Mouse (Mus musculus) forebrain, postnatal 0 days (tissue): ENCODE results near the gene Daw1. TPM values are rescaled to one million over a fixed set of nuclear protein-coding genes. Genes with fewer than 3 reads are reported as not detected.

Experiments
- ATAC-seq: fragments of 200-750 bp; cut with Nextera tagmentation; 2 replicates; pipeline ENCODE4 v1.8.0; 2017; ENCODE audit warnings: mild to moderate bottlenecking, moderate library complexity
- DNase-seq: peaks from one replicate; pipeline ENCODE4 v3.0.0-alpha.2; 2015
- H3K27ac ChIP-seq: fragments of 300-500 bp; sonication (generic); 2 replicates; pipeline ENCODE4 v1.5.1; 2014; ENCODE audit warnings: low read depth, mild to moderate bottlenecking, antibody characterized with exemption, low read length, moderate library complexity, mixed read lengths
- H3K27me3 ChIP-seq: fragments of 300-500 bp; sonication (generic); 2 replicates; pipeline ENCODE4 v1.6.1; 2014; ENCODE audit warnings: mild to moderate bottlenecking, low read length, mixed read lengths; ENCODE audit not compliant: insufficient read depth
- H3K36me3 ChIP-seq: fragments of 300-500 bp; sonication (generic); 2 replicates; pipeline ENCODE4 v1.6.1; 2014; ENCODE audit warnings: mild to moderate bottlenecking, moderate library complexity; ENCODE audit not compliant: insufficient read depth
- H3K4me1 ChIP-seq: fragments of 300-500 bp; sonication (generic); 2 replicates; pipeline ENCODE4 v1.6.1; 2014; ENCODE audit warnings: antibody characterized with exemption; ENCODE audit not compliant: insufficient read depth
- H3K4me2 ChIP-seq: fragments of 300-500 bp; sonication (generic); 2 replicates; pipeline ENCODE4 v1.6.1; 2014; ENCODE audit warnings: low read depth, mild to moderate bottlenecking, moderate library complexity
- H3K4me3 ChIP-seq: fragments of 300-500 bp; sonication (generic); 2 replicates; pipeline ENCODE4 v1.5.1; 2014; ENCODE audit warnings: low read depth, low read length, mixed read lengths
- H3K9ac ChIP-seq: fragments of 300-500 bp; sonication (generic); 2 replicates; pipeline ENCODE4 v1.6.1; 2014; ENCODE audit warnings: mild to moderate bottlenecking
- H3K9me3 ChIP-seq: fragments of 300-500 bp; sonication (generic); 2 replicates; pipeline ENCODE4 v1.6.1; 2016; ENCODE audit warnings: low read length
- CTCF ChIP-seq: sonication (generic); IDR thresholded peaks from 2 replicates; pipeline ENCODE4 v1.5.1; 2016; ENCODE audit warnings: antibody characterized with exemption, control low read depth, low read depth
- WGBS: fragments of 180-500 bp; shearing (Covaris S2); extraction: QIAGEN DNeasy Blood & Tissue Kit; methylation state at CpG from one replicate; pipeline ENCODE4 v1.1.7; 2014; 5-methylcytosine and 5-hydroxymethylcytosine counted together
- polyA plus RNA-seq: library from polyadenylated mRNA; unstranded; fragments of >200 nt; fragmentation: Nextera tagmentation; extraction: Ambion mirVana; gene quantifications from 2 replicates; pipeline ENCODE4 v1.2.1, GENCODE M21; 2015
- total RNA-seq: library from RNA; depleted of rRNA; stranded (reverse); fragments of >200 nt; gene quantifications from 2 replicates; pipeline ENCODE4 v1.2.3, GENCODE M21; 2014; rRNA removed

Daw1 gene
- total and polyA plus RNA-seq, 2 experiments from 2014 or later: 1.6 to 2.0 TPM

- Histone ChIP-seq H3K9ac (no peak overlapping the region), H3K4me2 (no peak overlapping the region), H3K9me3 (no peaks in the 10 kb centered on the region), H3K4me1 (no peaks in the 10 kb centered on the region), H3K27ac (no peak overlapping the region), H3K27me3 (no peaks in the 10 kb centered on the region), H3K4me3 (no peak overlapping the region), H3K36me3 (0 out of 2 replicates have a peak, but pooled peaks cover under 1% of the 10 kb centered on the region)
- 93% methylated on average over 1 of the region's 1 CpGs for whole genome bisulfite sequencing
- no peak for TF ChIP-seq CTCF
- DNase-seq (no peak), ATAC-seq (no peak)
These were observed 92.2 kb downstream of the Daw1 start for GRCm38 (mm10) chr1:83251746-83252145.

Other genes starting within 250 kb of the Daw1 start
- not detected in 2 replicates for gene A030005L19Rik, start 246.4 kb upstream of the Daw1 start, total RNA-seq
- not detected in 2 replicates for gene A030005L19Rik, start 246.4 kb upstream of the Daw1 start, polyA plus RNA-seq
- 0.54 TPM in 1 of 2 replicates, not detected in the other for gene A030014E15Rik, start 234.8 kb upstream of the Daw1 start, total RNA-seq
- not detected in 2 replicates for gene A030014E15Rik, start 234.8 kb upstream of the Daw1 start, polyA plus RNA-seq
- gene Gm6217, start 228.4 kb upstream of the Daw1 start, total RNA-seq: not detected in 2 replicates
- gene Gm6217, start 228.4 kb upstream of the Daw1 start, polyA plus RNA-seq: not detected in 2 replicates
- not detected in 2 replicates for gene A030003K21Rik, start 216.4 kb upstream of the Daw1 start, total RNA-seq
- 0.18 TPM in 1 of 2 replicates, not detected in the other for gene A030003K21Rik, start 216.4 kb upstream of the Daw1 start, polyA plus RNA-seq
- not detected in 2 replicates for gene Gm7544, start 203.7 kb upstream of the Daw1 start, total RNA-seq
- not detected in 2 replicates for gene Gm7544, start 203.7 kb upstream of the Daw1 start, polyA plus RNA-seq
- not detected in 2 replicates for gene Gm47955, start 199.5 kb upstream of the Daw1 start, total RNA-seq
- not detected in 2 replicates for gene Gm47955, start 199.5 kb upstream of the Daw1 start, polyA plus RNA-seq
- gene Gm47959, start 159.2 kb upstream of the Daw1 start, total RNA-seq: not detected in 2 replicates
- not detected in 2 replicates for gene Gm47959, start 159.2 kb upstream of the Daw1 start, polyA plus RNA-seq
- 0.85 and 1.3 TPM in 2 replicates for gene Slc19a3, start 121.3 kb upstream of the Daw1 start, total RNA-seq
- gene Slc19a3, start 121.3 kb upstream of the Daw1 start, polyA plus RNA-seq: 0.69 and 0.99 TPM in 2 replicates
- gene Krtap28-10, start 117.3 kb upstream of the Daw1 start, total RNA-seq: not detected in 2 replicates
- not detected in 2 replicates for gene Krtap28-10, start 117.3 kb upstream of the Daw1 start, polyA plus RNA-seq
- gene Gm47969, start 114.8 kb upstream of the Daw1 start, total RNA-seq: not detected in 2 replicates
- gene Gm47969, start 114.8 kb upstream of the Daw1 start, polyA plus RNA-seq: not detected in 2 replicates
- not detected in 2 replicates for gene A030005K14Rik, start 100.4 kb upstream of the Daw1 start, total RNA-seq
- not detected in 2 replicates for gene A030005K14Rik, start 100.4 kb upstream of the Daw1 start, polyA plus RNA-seq
- gene Krtap28-13, start 98.8 kb upstream of the Daw1 start, total RNA-seq: not detected in 2 replicates
- gene Krtap28-13, start 98.8 kb upstream of the Daw1 start, polyA plus RNA-seq: not detected in 2 replicates
- not detected in 2 replicates for gene Ccl20, start 43.0 kb upstream of the Daw1 start, total RNA-seq
- 0.21 TPM in 1 of 2 replicates, not detected in the other for gene Ccl20, start 43.0 kb upstream of the Daw1 start, polyA plus RNA-seq
- 67.6 and 73.8 TPM in 2 replicates for gene Sphkap, start 248.4 kb downstream of the Daw1 start, total RNA-seq
- 15.4 and 25.0 TPM in 2 replicates for gene Sphkap, start 248.4 kb downstream of the Daw1 start, polyA plus RNA-seq